Mouse (Mus musculus) layer of hippocampus, adult 11-12 months (tissue): Measurements from ENCODE around the gene Tmed6.
A peak's percentile ranks its signal among the peaks of the same experiment; 100 is the strongest.
"Not testable (repeated sequence)": the region's sequence is repeated elsewhere in the genome, so short reads cannot be mapped to it uniquely, and the experiment has no call there.

Source experiments
- DNase-seq: peaks from one replicate; pipeline ENCODE4 v3.0.0; 2022; ENCODE audit warnings: low spot score

The Tmed6 gene

DNA sequence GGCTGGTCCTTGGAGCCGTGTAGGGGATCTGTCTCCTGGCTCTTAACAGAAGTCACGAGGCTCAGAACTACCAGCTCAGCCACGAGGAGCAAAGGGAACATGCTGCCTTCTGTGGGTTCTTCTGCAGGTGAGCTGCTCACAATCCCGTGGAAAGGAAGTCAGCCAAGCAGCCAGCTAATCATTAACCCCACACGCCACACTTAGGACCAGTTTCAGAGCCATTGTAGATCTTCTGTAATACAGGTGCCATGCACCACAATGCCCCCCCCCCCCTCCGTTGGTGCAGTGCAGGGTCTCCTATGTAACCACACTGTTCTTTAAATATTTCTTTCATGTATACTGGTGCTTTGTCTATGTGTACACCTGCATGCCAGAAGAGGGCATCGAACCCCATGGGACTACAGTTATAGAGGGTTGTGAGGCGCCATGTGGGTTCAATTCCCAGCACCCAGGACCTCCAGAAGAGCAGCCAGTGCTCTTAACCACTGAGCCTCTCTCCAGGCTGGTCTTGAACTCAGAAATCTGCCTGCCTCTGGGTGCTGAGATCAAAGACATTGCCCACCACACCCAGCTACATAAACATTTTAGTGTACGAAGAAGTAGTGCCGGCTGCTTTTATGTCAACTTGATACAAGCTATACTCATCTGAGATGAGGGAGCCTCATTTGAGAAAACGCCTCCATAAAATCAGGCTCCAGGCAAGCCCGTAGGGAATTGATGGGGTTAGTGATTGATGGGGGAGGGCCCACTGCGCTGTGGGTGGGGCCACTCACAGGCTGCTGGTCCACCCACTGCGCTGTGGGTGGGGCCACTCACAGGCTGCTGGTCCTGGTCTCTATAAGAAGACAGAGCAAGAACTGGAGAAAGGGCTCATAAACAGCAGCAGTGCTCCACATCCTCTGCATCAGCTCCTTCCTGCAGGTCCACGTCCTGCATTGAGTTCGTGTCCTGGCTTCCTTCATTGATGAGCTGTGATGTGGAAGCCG, at the start of gene Tmed6:
Tmed6 (minus strand) TSS at position 134 of the 986 bp plus-strand sequence.
- no peak for DNase-seq

DNA sequence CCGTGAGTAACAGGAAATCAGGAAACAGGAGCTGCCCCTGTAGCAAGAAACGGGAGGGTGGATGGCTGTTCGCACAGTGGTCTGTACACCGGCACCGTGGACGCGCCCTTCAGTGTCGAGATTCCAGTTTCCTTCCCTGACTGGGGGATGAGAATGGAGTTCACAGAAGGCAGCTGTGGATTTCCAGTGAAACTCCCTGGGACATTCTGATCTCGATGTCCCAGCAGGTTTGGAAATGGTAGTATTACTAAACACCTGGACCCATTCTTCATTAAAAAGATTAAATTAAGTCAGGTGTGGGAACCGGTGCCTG, 49.5 kb upstream of the Tmed6 start:
- no peak for DNase-seq

DNA sequence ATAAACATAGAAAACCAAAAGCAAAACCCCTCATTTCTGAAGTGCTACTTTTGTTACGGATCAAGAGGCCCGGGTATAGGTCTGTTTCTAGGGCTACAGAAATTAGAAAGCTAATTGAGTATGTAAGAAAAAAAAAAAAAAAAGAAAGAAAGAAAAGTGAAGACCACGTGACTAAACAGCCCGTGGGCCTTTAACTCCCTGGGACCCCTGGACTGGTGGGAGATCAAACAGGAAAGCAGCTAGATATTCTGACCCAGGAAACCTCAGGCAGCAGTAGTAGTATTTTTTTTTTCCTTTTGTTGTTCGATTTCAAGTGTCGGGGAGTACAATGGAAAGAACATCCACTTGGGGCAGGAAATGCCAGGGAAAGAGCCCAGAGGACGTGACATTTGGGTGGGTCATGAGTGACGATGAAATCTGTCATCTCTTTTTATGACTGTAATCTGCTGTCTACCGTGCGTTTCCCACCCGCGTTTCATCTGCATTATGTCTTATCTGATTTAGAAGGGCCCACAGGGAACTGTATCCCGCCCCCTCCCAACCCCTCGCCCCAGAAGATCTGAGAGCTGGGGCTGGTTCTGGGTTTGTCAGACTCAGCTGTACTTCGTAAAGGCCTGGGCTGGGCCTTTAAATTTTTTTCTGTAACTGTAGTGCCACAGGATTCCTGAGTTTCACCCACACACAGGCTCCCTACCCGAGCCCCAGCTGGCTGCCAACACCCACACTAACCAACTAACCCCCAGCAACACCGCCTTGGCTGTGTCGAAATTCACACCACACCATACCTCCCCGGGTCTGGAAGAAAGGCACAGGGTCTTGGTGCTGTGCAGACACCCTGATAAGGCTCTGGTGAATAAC, 48.9 kb upstream of the Tmed6 start:
- peak; percentile 44 for DNase-seq

DNA sequence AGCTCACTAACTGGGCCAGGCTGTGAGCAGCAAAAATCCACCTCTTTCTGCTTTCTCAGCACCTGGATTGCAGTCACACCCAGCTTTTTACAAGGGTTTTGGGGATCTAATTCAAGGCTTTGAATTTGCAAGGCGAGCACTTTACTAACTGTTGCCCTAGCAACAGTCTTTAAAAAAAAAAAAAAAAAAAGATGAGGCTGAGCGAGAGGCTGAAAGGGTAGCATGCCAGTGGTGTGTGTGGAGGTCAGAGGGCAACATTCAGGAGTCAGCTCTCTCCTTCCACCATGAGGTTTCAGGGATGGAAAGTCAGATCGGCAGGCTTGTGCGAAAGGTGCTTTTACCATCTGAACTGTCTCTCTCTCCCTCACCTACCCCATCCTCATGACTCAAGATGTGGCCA, 47.8 kb upstream of the Tmed6 start:
- no peak for DNase-seq

DNA sequence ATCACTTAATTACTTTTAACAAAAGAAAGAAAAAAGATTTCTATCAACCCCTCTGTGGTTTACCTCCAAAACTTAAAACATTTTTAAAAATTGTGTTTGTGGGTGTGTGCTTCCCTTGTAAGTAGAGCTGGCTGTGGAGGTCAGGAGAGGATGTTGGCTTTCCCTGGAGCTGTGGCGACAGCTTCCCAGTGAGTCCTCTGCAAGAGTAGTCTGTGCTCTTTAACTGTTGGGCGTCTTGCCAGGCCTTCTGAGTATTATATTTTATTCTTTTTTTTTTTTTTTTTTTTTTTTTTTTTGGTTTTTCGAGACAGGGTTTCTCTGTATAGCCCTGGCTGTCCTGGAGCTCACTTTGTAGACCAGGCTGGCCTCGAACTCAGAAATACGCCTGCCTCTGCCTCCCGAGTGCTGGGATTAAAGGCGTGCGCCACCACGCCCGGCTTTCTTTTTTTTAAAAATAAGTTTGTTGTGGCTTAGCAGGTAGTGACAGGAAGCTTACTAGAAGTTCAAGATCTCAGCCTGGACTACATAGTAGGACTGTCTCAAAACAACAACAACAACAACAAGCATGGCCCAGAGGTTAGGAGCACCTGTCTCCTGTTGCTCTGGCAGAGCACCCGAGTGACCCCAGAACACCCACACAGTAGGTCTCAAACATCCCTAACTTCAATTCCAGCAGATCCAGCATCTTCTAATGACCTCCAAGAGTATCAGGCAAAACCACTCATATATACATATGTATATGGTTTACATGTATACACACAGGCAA, 46.1 kb upstream of the Tmed6 start:
- no peak for DNase-seq

DNA sequence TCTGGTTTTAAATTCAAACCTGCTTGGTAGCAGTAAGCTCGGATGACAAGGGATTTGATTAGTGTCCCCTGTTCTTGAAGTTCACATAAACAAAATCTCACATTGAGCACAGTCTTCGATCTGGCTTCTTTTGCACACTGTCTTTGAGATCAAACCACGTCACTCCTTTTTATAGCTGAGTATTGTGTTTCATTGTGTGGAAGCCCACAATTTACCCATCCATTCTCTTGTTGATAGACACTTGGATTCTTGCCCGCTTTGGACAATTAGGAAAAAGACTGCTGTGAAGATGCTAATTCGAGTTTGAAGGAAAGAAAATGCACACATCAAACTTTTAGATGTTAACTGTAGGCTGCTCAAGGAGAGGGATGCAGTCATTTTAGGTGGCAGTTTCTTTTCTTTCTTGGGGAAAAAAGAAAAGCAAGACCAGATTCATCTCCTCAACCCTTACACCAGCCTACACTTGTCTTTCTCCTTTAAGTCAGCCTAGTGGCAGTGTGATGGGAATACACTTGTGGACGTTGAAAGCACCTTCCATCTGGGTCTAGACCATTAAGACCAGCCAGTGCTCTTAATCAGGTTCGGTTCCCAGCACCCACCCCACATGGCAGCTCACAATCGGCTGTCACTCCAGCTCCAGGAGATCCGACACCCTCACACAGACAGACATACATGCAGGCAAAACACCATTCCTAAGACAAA, 45.3 kb upstream of the Tmed6 start:
- DNase-seq = no peak

DNA sequence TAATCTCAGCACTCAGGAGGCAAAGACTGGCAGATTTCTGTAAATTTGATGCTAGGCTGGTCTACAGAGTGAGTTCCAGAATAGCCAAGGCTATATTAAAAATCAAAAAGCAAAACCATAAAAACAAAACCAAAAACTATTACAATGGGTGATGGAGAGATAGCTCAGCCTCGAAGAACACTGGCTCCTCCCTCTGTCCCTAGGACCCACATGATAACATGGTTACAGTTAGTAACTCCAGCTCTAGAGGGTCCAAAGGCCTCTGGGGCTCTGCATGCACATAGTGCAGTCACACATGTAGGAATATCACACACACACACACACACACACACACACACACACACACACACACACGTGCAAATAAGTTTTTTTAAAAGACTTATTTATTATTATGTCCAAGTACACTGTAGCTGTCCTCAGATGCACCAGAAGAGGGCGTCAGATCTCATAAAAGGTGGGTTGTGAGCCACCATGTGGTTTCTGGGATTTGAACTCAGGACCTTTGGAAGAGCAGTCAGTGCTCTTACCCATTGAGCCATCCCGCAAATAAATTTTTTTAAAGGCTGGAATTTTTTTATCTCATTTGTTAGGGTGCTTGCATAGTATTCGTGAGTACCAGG, 44.5 kb upstream of the Tmed6 start:
- no peak for DNase-seq

DNA sequence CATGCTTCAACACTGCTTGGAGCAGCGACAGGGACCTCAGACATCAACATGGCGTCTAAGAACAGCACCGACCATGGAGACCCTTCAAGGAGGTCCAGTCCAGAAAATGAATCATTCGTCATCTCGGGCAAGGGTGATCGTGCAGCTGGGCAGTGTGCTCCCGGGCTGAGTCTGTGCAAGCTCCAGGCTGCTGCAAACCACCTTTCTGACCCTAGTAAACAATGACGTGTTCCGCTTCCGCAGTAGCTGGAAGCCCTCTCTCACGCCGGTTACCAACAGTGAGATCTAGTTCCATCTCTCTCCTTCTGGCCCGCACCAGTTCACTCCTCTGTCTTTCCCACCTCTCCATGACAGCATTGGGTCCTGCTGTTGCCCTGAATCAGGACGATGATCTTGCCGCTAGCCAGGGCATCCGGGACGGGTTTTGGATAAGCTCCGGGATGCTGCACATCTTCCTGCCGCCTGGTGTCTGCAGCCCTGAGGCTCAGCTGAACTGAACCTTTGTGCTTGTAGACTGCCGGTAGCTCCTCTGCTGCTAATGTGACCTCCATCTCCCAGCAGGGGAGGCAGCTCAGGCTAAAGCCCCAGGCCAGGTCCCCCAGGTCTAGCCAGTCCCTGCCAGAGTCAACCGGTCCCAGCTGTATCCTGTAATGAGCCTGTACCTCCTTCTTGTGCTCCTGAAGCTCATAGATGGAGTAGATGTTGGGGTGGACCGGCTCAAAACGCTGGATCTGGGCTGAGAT, 43.7 kb upstream of the Tmed6 start:
- DNase-seq = no peak

DNA sequence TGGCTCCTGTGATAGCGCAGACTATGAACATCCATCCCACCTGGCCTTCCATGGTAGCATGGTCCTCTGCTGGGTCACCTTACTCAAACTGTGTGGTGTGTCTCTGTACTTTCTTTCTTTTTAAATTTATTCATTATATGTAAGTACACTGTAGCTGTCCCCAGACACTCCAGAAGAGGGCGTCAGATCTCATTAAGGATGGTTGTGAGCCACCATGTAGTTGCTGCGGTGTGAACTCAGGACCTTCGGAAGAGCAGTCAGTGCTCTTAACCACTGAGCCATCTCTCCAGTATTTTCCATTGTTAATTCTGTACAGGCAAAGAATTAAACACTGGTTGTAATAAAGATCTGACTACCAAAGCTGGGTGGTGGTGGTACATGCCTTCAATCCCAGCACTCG, 42.6 kb upstream of the Tmed6 start:
- not testable (repeated sequence) for DNase-seq

DNA sequence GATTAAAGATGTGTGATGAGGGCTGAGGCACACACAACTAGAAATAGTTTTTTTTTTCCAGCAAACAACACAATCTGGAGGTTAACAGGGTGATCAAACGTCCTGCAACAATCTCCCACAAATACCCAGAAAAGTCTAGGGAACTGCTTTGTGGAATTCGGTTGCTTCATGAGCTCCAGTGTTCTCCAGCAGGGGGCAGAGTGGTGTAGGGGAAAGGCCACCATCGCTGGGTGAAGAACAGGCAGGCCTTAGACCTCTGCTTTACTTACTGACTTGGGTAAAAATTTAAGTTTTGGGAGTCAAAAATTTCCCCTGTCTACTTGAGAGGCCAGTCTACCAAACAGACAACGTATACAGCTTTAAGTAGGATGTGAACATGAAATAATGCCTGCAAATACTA, 39.1 kb upstream of the Tmed6 start:
- peak; percentile 65 for DNase-seq

DNA sequence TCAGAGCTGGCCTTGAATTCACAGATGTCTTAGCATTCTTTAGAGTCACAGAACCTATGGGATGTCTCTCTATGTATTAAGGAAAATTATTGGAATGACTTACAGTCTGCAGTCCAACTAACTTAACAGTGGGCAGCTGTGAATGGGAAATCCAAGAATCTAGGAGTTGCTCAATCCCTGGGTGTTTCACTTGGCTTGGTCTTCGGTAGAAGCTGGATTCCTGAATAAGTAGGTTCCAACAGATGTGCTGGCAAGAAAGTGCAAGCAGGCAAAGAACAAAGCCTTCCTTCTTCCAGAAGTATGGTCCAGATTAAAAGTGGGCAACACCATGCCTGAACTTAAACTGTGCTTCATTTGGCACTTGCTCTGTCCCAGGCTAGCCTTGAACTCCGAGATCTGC, 35.2 kb upstream of the Tmed6 start:
- no peak for DNase-seq

DNA sequence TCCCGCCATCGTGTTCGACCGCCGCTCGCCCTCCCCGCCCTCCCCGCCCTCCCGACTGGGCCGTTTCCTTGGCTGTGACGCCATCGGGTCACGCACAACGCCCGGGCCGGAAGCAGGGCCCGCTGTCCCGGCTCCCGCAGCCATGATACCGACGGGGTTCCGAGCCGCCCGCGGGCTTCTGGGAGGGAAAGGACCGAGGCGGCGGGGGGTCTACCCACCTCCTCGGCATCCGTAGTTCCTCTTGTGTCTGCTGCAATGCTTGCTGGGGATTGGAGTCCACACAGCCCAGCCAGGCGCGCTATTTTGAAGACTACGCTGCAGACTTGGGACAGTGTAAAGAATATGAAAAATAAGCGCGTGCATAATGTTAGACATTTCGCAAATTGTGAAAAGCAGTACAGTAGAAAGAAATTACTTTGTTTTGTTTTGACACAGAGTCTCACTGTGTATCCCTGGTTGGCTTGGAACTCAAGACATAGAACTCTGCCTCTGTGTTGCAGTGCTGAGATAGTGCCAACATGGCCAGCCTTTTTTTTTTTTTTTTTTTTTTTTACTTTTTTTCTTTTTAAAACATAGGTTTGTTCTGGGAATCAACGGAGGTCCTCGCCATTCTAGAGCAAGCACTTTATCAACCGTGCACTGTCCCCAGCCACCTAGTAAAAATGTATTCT, 31.1 kb upstream of the Tmed6 start, which contains the start of gene Terf2:
Terf2 (minus strand) TSS at position 182 of the 671 bp plus-strand sequence.
- peak; percentile 95 for DNase-seq

DNA sequence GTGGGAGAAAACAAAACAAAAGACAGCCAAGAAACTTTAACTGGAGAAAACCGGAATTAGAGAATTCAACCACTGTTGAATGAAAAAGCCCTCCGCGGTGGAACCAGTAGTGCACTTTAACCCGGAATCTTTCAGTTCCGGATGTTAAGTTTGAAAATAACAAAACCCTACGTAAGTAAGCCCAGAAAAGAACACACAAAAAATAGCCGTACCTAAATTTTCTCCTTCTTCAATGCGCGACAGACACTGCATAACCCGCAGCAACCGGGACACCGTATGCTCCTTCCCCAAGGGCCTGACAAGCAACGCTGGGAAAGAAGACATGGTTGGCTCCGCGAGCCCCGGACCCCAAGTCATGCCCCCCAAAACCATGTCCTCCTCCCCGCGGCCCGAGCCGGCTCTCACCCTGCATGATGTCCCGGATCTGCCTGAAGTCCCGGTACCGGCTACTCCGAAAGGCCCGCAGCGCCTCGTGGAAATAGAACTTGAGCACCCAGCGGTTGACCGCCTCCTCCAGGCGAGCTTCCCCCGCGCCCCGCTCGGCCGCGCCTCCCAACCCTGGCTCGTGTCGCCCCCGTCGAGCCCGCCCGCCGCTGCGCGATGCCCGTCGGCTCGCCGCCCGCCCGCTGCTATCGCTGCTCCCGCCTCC, 30.4 kb upstream of the Tmed6 start:
- DNase-seq = no peak

DNA sequence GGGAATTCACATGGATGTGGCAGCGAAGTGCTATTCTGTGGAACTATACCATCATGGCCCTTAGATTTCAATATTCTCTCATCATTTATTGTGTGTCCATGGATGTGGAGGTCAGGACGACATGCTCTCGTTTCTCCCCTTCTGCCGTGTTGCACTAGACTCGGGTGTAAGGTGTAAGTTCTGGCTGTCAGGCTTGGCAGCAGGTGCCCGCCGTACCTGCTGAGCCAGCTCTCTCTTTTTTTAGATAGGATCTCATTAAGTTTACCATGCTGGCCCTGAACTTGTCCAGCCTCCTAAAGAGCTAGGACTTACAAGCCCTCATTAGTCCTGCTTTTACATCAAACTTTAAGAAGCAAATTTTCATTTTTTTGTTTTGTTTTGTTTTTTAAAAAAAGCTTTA, 25.1 kb upstream of the Tmed6 start:
- no peak for DNase-seq

DNA sequence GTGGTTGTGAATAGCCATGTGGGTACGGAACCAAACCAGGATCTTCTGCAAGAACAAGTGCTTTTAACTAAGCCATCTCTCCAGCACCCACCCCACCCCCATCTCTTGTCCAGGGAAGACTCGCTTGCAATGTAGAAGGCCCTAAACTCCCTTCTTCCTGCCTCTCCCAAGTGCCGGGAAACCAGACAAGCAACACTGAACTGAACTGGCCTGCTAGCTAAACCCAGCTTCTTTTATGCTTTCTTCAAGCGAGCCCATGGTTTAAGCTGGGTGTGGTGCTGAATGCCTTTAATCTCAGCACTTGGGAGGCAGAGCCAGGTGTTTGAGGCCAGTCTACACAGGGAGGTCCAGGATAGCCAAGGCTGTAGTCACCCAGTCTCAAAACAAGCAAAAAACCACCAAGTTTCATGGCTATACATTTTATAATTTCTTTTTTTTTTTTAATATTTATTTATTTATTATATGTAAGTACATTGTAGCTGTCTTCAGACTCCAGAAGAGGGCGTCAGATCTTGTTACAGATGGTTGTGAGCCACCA, 23.2 kb upstream of the Tmed6 start:
- no peak for DNase-seq

DNA sequence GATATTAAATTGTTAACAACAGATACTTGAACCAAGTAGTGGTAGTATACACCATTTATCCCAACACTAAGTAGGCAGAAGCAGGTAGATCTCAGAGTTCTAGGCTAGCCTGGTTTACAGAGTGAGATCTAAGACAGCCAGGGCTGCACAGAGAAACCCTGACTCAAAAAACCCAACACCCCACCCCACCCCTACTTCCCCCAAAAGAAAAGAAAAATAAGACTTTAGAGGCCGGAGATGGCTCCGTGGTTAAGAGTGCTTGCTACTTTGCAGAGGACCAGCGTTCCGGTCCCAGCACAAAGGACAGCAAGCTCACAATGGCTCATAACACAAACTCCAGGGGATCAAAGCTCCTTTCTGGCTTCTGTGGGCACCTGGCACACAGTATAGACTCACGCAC, 20.6 kb upstream of the Tmed6 start:
- DNase-seq = no peak

DNA sequence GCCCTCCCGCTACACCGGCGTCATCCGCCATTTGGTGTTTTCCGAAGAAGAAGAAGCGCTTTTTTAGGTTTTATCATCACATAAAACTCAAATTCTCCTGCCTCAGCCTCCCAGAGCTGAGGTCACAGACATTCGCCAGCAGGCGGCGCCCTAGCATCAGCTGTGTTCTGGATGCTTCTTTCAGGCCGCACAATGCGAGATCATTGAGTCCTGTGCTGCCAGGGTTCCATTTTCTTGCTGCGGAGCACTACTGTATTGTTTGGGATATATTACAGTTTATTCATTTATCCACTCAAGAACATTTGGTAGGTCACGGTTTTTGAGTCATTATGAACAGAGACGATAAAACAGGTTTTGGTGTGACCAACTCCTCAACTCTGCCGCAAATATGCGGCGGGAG, 19.9 kb upstream of the Tmed6 start:
- DNase-seq = no peak

DNA sequence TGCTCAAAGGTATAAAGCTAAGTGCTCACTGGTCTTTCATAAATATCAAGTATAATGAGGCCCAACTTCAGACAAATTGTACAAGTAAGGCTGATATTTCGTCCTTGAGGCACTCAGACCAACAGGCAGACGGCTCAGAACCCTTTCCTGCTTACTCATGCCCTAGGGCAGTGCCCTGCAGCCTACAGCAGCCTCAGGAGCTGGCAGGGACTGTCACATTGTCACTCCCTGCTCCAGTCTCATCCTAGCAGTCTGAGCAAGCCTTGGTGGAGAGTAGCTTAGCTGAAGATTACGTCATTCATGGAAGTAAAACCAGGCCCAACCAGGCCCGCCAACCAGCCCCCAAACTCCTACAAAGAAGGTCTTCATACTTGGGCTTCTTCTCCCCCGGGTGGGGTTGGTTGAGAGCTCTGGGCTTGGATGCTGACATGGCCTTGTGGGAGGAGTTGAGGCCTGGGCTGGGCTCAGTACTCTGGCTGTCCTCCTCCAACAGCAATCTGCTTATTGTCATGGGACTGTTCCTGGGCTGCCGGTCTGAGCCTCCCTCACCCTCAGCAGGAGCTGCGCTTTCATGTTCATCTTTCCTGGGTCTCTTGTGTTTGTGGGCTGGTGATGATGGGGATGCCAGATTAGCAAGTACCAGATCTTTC, 10.9 kb upstream of the Tmed6 start:
- no peak for DNase-seq

DNA sequence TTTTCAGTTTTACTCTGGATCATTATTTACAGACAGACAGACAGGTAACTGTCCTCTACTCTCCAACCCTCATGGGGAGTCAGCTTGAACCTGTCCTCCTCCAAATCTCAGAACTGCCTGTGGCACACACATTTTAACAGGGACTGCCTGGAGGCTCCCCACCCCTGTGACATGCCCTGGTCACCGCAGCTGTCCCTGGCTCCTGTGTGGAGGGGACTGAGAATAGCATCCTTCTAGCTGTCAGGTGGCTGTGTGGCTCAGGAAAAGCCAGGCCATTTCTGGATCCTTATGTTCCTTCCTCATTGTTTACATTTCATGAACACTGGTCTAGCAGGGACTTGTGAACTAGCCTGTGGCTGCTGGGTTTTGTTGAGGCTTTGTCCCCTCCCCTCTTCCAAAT, 8.7 kb upstream of the Tmed6 start:
- no peak for DNase-seq
